Mouse (Mus musculus) liver, postnatal 0 days (tissue): Measurements from ENCODE around the gene Gxylt1. TPM values are rescaled to one million over a fixed set of nuclear protein-coding genes. Genes with fewer than 3 reads are reported as not detected.

Experiments
- ATAC-seq: fragments of 200-750 bp; cut with Nextera tagmentation; 2 replicates; pipeline ENCODE4 v1.8.0; 2017; ENCODE audit warnings: mild to moderate bottlenecking, moderate library complexity
- DNase-seq: peaks from one replicate; pipeline ENCODE4 v3.0.0-alpha.2; 2016
- H3K27ac ChIP-seq: fragments of 300-500 bp; sonication (generic); 2 replicates; pipeline ENCODE4 v1.5.1; 2014; ENCODE audit warnings: antibody characterized with exemption, moderate library complexity, mild to moderate bottlenecking, low read depth
- H3K27me3 ChIP-seq: fragments of 300-500 bp; sonication (generic); 2 replicates; pipeline ENCODE4 v1.6.1; 2014; ENCODE audit warnings: low read length, control low read depth, mixed read lengths; ENCODE audit not compliant: insufficient read depth
- H3K36me3 ChIP-seq: fragments of 300-500 bp; sonication (generic); replicated peaks from 2 replicates; pipeline ENCODE4 v1.6.1; 2014; ENCODE audit warnings: mild to moderate bottlenecking, control low read depth, low read length, moderate library complexity, mixed read lengths; ENCODE audit not compliant: insufficient read depth
- H3K4me1 ChIP-seq: fragments of 300-500 bp; sonication (generic); 2 replicates; pipeline ENCODE4 v1.6.1; 2014; ENCODE audit warnings: antibody characterized with exemption, mild to moderate bottlenecking, control low read depth; ENCODE audit not compliant: insufficient read depth
- H3K4me2 ChIP-seq: fragments of 300-500 bp; sonication (generic); 2 replicates; pipeline ENCODE4 v1.6.1; 2014; ENCODE audit warnings: low read depth, mild to moderate bottlenecking, low read length, moderate library complexity, mixed read lengths
- H3K4me3 ChIP-seq: fragments of 300-500 bp; sonication (generic); 2 replicates; pipeline ENCODE4 v1.5.1; 2014; ENCODE audit warnings: low read depth, low read length
- H3K9ac ChIP-seq: fragments of 300-500 bp; sonication (generic); replicated peaks from 2 replicates; pipeline ENCODE4 v1.6.1; 2014; ENCODE audit warnings: mild to moderate bottlenecking, moderate library complexity
- H3K9me3 ChIP-seq: fragments of 300-500 bp; sonication (generic); 2 replicates; pipeline ENCODE4 v1.6.1; 2016; ENCODE audit warnings: mild to moderate bottlenecking, control low read depth, low read length, mixed read lengths
- CTCF ChIP-seq: sonication (generic); IDR thresholded peaks from 2 replicates; pipeline ENCODE4 v1.5.1; 2016; ENCODE audit warnings: antibody characterized with exemption, low read depth
- EP300 ChIP-seq: IDR thresholded peaks from 2 replicates; pipeline ENCODE4 v1.6.1; 2016; ENCODE audit warnings: antibody characterized with exemption, low read depth, mild to moderate bottlenecking
- WGBS: fragments of 180-500 bp; shearing (Covaris S2); extraction: QIAGEN DNeasy Blood & Tissue Kit; methylation state at CpG from one replicate; pipeline ENCODE4 v1.1.7; 2014; ENCODE audit not compliant: insufficient replicate concordance; 5-methylcytosine and 5-hydroxymethylcytosine counted together
- polyA plus RNA-seq: library from polyadenylated mRNA; unstranded; fragments of >200 nt; fragmentation: Nextera tagmentation; extraction: Ambion mirVana; gene quantifications from 2 replicates; pipeline ENCODE4 v1.2.1, GENCODE M21; 2015

Gene Gxylt1
- polyA plus RNA-seq, 1 experiment from 2014 or later, result 2.0 TPM

GRCm38 (mm10) chr15:93266361-93266760 lies 8.6 kb downstream of the Gxylt1 start:
- no peak for DNase-seq
- H3K9me3 ChIP-seq, result no peaks in the 10 kb centered on the region

GRCm38 (mm10) chr15:93265728-93266127 lies 9.3 kb downstream of the Gxylt1 start:
- no peak for ATAC-seq
- no peak overlapping the region for H3K27ac ChIP-seq
- H3K4me3 ChIP-seq, result no peak overlapping the region
- H3K36me3 ChIP-seq, result 0 out of 2 replicates have a peak, but pooled peaks cover 5% of the 10 kb centered on the region
- H3K9ac ChIP-seq, result no peak overlapping the region
- H3K9me3 ChIP-seq, result no peaks in the 10 kb centered on the region
- 59% methylated on average over 2 of the region's 2 CpGs for WGBS
- no peak overlapping the region for H3K4me2 ChIP-seq
- no peak for DNase-seq
- no peaks in the 10 kb centered on the region for H3K27me3 ChIP-seq
- H3K4me1 ChIP-seq, result peaks cover 10% of the 10 kb centered on the region
- TF ChIP-seq EP300, result no peak
- peak; percentile 60 for TF ChIP-seq CTCF

More at GRCm38 (mm10) chr15:93266361-93266760, 8.6 kb downstream of the Gxylt1 start:
- Histone ChIP-seq H3K4me1 (peaks cover 13% of the 10 kb centered on the region), H3K27me3 (no peaks in the 10 kb centered on the region), H3K9ac (no peak overlapping the region), H3K4me2 (no peak overlapping the region), H3K27ac (no peak overlapping the region), H3K36me3 (0 out of 2 replicates have a peak, but pooled peaks cover 2% of the 10 kb centered on the region), H3K4me3 (no peak overlapping the region)
- TF ChIP-seq EP300 (no peak), CTCF (no peak)
- ATAC-seq, result no peak
- WGBS, result 92% methylated on average over 16 of the region's 16 CpGs

DNA sequence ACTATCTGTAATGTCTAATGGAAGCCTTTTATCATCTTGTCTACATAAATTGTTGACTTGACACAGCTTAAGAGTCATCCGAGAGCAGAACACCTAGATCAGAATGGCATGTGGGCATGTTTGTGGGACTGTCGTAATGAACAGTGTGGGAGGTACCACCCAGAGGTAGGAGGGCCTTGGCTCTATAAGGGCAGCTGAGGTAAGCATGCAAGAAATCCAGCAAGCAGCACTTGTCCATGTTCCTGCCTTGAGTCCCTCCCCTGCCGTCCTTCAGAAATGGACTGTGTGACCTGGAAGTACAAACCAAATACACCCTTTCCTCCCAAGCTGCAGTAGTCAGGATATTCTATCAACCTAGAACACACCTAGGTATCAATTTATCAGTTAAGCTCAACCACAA lies 9.7 kb downstream of the Gxylt1 start:
- H3K36me3 ChIP-seq, result 0 out of 2 replicates have a peak, but pooled peaks cover 5% of the 10 kb centered on the region
- no peak overlapping the region for H3K27ac ChIP-seq
- H3K27me3 ChIP-seq, result no peaks in the 10 kb centered on the region
- DNase-seq (no peak), ATAC-seq (no peak)
- 62% methylated on average over 3 of the region's 3 CpGs for WGBS
- TF ChIP-seq EP300 (no peak), CTCF (no peak)
- no peak overlapping the region for H3K9ac ChIP-seq
- no peak overlapping the region for H3K4me3 ChIP-seq
- no peak overlapping the region for H3K4me2 ChIP-seq
- peaks cover 7% of the 10 kb centered on the region for H3K4me1 ChIP-seq
- no peaks in the 10 kb centered on the region for H3K9me3 ChIP-seq

- Histone ChIP-seq H3K4me3 (no peak overlapping the region), H3K4me2 (no peak overlapping the region), H3K9me3 (no peaks in the 10 kb centered on the region), H3K27me3 (no peaks in the 10 kb centered on the region), H3K4me1 (peaks cover 7% of the 10 kb centered on the region), H3K27ac (no peak overlapping the region), H3K36me3 (0 out of 2 replicates have a peak, but pooled peaks cover 5% of the 10 kb centered on the region), H3K9ac (no peak overlapping the region)
- ATAC-seq (no peak), DNase-seq (no peak)
- WGBS, result 74% methylated on average over 3 of the region's 3 CpGs
- TF ChIP-seq CTCF, result no peak
- TF ChIP-seq EP300, result no peak
These were observed 10.8 kb downstream of the Gxylt1 start for GRCm38 (mm10) chr15:93264221-93264620.

DNA sequence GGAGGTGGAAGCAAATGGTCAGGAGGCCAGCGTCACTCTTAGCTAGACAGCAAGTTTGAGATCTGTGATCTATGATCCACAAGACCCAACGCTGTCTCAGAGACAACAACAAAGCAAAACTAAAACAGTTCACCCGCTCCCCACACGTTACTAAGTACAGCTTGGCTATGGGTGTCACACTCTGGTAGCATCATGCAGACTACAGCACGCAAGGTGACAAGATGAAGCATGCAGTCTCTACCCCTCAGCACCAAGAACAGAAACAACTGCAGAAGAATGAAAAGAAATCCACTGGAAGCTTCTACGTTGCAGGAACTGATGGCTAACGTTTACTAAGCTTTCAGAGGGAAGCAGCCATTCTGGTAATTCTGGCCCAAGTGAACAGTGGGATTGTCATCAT lies 11.4 kb downstream of the Gxylt1 start:
- Histone ChIP-seq H3K9ac (no peak overlapping the region), H3K4me1 (peaks cover 7% of the 10 kb centered on the region), H3K27me3 (no peaks in the 10 kb centered on the region), H3K4me2 (no peak overlapping the region), H3K9me3 (no peaks in the 10 kb centered on the region), H3K36me3 (peaks cover 10% of the 10 kb centered on the region; the same call in 1 of the 2 replicates), H3K4me3 (no peak overlapping the region), H3K27ac (no peak overlapping the region)
- TF ChIP-seq EP300, result no peak
- no peak for TF ChIP-seq CTCF
- WGBS, result 84% methylated on average over 7 of the region's 7 CpGs
- DNase-seq, result no peak
- no peak for ATAC-seq

- Histone ChIP-seq H3K4me3 (no peak overlapping the region), H3K9me3 (no peaks in the 10 kb centered on the region), H3K27ac (no peak overlapping the region), H3K9ac (no peak overlapping the region), H3K4me1 (peaks cover 4% of the 10 kb centered on the region; the same call in 1 of the 2 replicates), H3K27me3 (no peaks in the 10 kb centered on the region), H3K36me3 (peaks cover 15% of the 10 kb centered on the region; the same call in 1 of the 2 replicates), H3K4me2 (no peak overlapping the region)
- ATAC-seq (no peak), DNase-seq (no peak)
- WGBS, result 55% methylated on average over 5 of the region's 5 CpGs
- TF ChIP-seq EP300 (no peak), CTCF (peak; percentile 53)
These were observed 12.2 kb downstream of the Gxylt1 start for GRCm38 (mm10) chr15:93262818-93263217.

DNA sequence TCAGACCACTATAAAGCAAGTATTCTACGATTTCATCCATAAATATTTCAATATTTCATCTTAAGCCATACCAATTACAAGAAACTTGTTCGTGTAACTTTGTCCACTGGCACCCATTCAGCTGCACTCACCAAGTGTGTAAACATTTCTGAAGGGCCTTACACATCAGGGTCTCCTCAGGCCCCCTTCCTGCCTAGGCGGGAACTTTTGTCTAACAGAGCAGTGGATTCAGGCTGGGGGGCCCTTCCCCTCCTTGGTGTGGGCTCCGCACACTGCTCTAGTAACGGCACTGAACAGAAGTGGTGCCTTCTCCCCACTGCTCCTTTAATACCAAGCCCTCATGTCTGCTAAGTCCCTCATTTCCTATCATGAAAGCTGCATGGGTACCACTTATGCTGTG lies 12.7 kb downstream of the Gxylt1 start:
- no peaks in the 10 kb centered on the region for H3K9me3 ChIP-seq
- no peak overlapping the region for H3K4me2 ChIP-seq
- 90% methylated on average over 5 of the region's 5 CpGs for WGBS
- no peaks in the 10 kb centered on the region for H3K4me1 ChIP-seq
- TF ChIP-seq CTCF (no peak), EP300 (no peak)
- no peak overlapping the region for H3K9ac ChIP-seq
- DNase-seq (no peak), ATAC-seq (no peak)
- no peak overlapping the region for H3K4me3 ChIP-seq
- H3K27ac ChIP-seq, result no peak overlapping the region
- H3K27me3 ChIP-seq, result no peaks in the 10 kb centered on the region
- H3K36me3 ChIP-seq, result peaks cover 15% of the 10 kb centered on the region; the same call in 1 of the 2 replicates
